Mouse (Mus musculus): ENCODE data around the gene Use1. TPM values are rescaled to one million over a fixed set of nuclear protein-coding genes. Genes with fewer than 3 reads are reported as not detected.

Gene Use1
- polyA plus RNA-seq, 1 experiment: 82.1 TPM

- 1% methylated on average over 34 of the region's 34 CpGs for WGBS
- DNase-seq (ENCODE audit: low read depth, low spot score): no peak
These were observed 30.1 kb downstream of the Use1 start, which contains the start of gene Babam1 for GRCm38 (mm10) chr8:71396639-71397305. Gene Babam1, plus strand, starts transcription at chr8:71396861.

GRCm38 (mm10) chr8:71397701-71398100, 31.1 kb downstream of the Use1 start:
- DNase-seq (ENCODE audit: low read depth, low spot score): no peak
- 82% methylated on average over 12 of the region's 12 CpGs for WGBS

GRCm38 (mm10) chr8:71400826-71401225, 34.2 kb downstream of the Use1 start:
- 92% methylated on average over 2 of the region's 2 CpGs for WGBS
- DNase-seq (ENCODE audit: low read depth, low spot score): no peak

GRCm38 (mm10) chr8:71401454-71401853, 34.8 kb downstream of the Use1 start:
- no peak for DNase-seq (ENCODE audit: low read depth, low spot score)

GRCm38 (mm10) chr8:71402446-71402964, 35.9 kb downstream of the Use1 start:
- no peak for DNase-seq (ENCODE audit: low read depth, low spot score)
- 89% methylated on average over 9 of the region's 9 CpGs for WGBS

GRCm38 (mm10) chr8:71403107-71403885, 36.6 kb downstream of the Use1 start:
- 34% methylated on average over 6 of the region's 6 CpGs for WGBS
- no peak for DNase-seq (ENCODE audit: low read depth, low spot score)

GRCm38 (mm10) chr8:71404011-71404410, 37.4 kb downstream of the Use1 start:
- no peak for DNase-seq (ENCODE audit: low read depth, low spot score)
- 90% methylated on average over 8 of the region's 8 CpGs for WGBS

GRCm38 (mm10) chr8:71404951-71405351, 38.3 kb downstream of the Use1 start:
- DNase-seq (ENCODE audit: low read depth, low spot score): no peak
- WGBS: 74% methylated on average over 9 of the region's 9 CpGs

GRCm38 (mm10) chr8:71405401-71406098, 38.9 kb downstream of the Use1 start, which contains the start of gene Ankle1:
Gene Ankle1, plus strand, starts transcription at chr8:71406010.
- 14% methylated on average over 33 of the region's 33 CpGs for WGBS

GRCm38 (mm10) chr8:71406099-71407015, 39.7 kb downstream of the Use1 start:
- DNase-seq (ENCODE audit: low read depth, low spot score): no peak
- WGBS: under 1% methylated on average over 55 of the region's 55 CpGs

More at GRCm38 (mm10) chr8:71405401-71406098, 38.9 kb downstream of the Use1 start, which contains the start of gene Ankle1:
- DNase-seq (ENCODE audit: low read depth, low spot score): no peak

GRCm38 (mm10) chr8:71407441-71407840, 40.8 kb downstream of the Use1 start:
- DNase-seq (ENCODE audit: low read depth, low spot score): no peak
- 94% methylated on average over 14 of the region's 14 CpGs for WGBS

GRCm38 (mm10) chr8:71408231-71408630, 41.6 kb downstream of the Use1 start:
- no peak for DNase-seq (ENCODE audit: low read depth, low spot score)
- 91% methylated on average over 4 of the region's 4 CpGs for WGBS

- 31% methylated on average over 11 of the region's 11 CpGs for WGBS
- no peak for DNase-seq (ENCODE audit: low read depth, low spot score)
These were observed 45.1 kb downstream of the Use1 start for GRCm38 (mm10) chr8:71411535-71412273.

Other genes with a start within 250 kb of the Use1 start
- gene Myo9b, start 94.1 kb upstream of the Use1 start, polyA plus RNA-seq (2012; rRNA removed): 17.4 and 20.1 TPM in 2 replicates
- gene Haus8, start 93.9 kb upstream of the Use1 start, polyA plus RNA-seq (2012; rRNA removed): 6.6 and 8.5 TPM in 2 replicates
- 14.4 and 21.2 TPM in 2 replicates for gene Ocel1, start 4.5 kb downstream of the Use1 start, polyA plus RNA-seq (2012; rRNA removed)
- 118 and 144 TPM in 2 replicates for gene Nr2f6, start 15.1 kb downstream of the Use1 start, polyA plus RNA-seq (2012; rRNA removed)
- gene Ushbp1, start 29.0 kb downstream of the Use1 start, polyA plus RNA-seq (2012; rRNA removed): 5.9 and 9.0 TPM in 2 replicates
- 106 and 114 TPM in 2 replicates for gene Babam1, start 30.0 kb downstream of the Use1 start, polyA plus RNA-seq (2012; rRNA removed)
- 17.0 and 24.2 TPM in 2 replicates for gene Ankle1, start 39.2 kb downstream of the Use1 start, polyA plus RNA-seq (2012; rRNA removed)
- 16.8 and 18.8 TPM in 2 replicates for gene Abhd8, start 96.8 kb downstream of the Use1 start, polyA plus RNA-seq (2012; rRNA removed)
- gene Mrpl34, start 98.1 kb downstream of the Use1 start, polyA plus RNA-seq (2012; rRNA removed): 94.1 and 124 TPM in 2 replicates
- gene Dda1, start 102.4 kb downstream of the Use1 start, polyA plus RNA-seq (2012; rRNA removed): 78.5 and 80.9 TPM in 2 replicates
- 7.3 and 8.9 TPM in 2 replicates for gene Ano8, start 119.1 kb downstream of the Use1 start, polyA plus RNA-seq (2012; rRNA removed)
- 18.5 and 23.7 TPM in 2 replicates for gene Gtpbp3, start 121.3 kb downstream of the Use1 start, polyA plus RNA-seq (2012; rRNA removed)
- 122 and 163 TPM in 2 replicates for gene Plvap, start 144.9 kb downstream of the Use1 start, polyA plus RNA-seq (2012; rRNA removed)
- gene Ccdc194, start 158.9 kb downstream of the Use1 start, polyA plus RNA-seq (2012; rRNA removed): 0.05 TPM in 1 of 2 replicates, not detected in the other
- 114 and 131 TPM in 2 replicates for gene Bst2, start 170.6 kb downstream of the Use1 start, polyA plus RNA-seq (2012; rRNA removed)
- 144 and 164 TPM in 2 replicates for gene Mvb12a, start 176.1 kb downstream of the Use1 start, polyA plus RNA-seq (2012; rRNA removed)
- 0.71 and 1.0 TPM in 2 replicates for gene Tmem221, start 192.0 kb downstream of the Use1 start, polyA plus RNA-seq (2012; rRNA removed)
- not detected in 2 replicates for gene Nxnl1, start 199.8 kb downstream of the Use1 start, polyA plus RNA-seq (2012; rRNA removed)
- 19.4 and 25.6 TPM in 2 replicates for gene Slc27a1, start 202.0 kb downstream of the Use1 start, polyA plus RNA-seq (2012; rRNA removed)
- 109 and 111 TPM in 2 replicates for gene Pgls, start 225.3 kb downstream of the Use1 start, polyA plus RNA-seq (2012; rRNA removed)
- 3.3 and 4.1 TPM in 2 replicates for gene Fam129c, start 230.8 kb downstream of the Use1 start, polyA plus RNA-seq (2012; rRNA removed)
- 45.0 and 68.0 TPM in 2 replicates for gene Colgalt1, start 244.2 kb downstream of the Use1 start, polyA plus RNA-seq (2012; rRNA removed)

Data from large intestine, adult 2 months (tissue).